Mouse (Mus musculus) embryonic facial prominence, embryonic 11.5 days (tissue): Measurements from ENCODE around the gene 2810408A11Rik. TPM values are rescaled to one million over a fixed set of nuclear protein-coding genes. Genes with fewer than 3 reads are reported as not detected.

Source experiments
- ATAC-seq: fragments of 200-750 bp; cut with Nextera tagmentation; replicated peaks from 2 replicates; pipeline ENCODE4 v1.8.0; 2017; ENCODE audit warnings: low read depth; ENCODE audit not compliant: insufficient number of reproducible peaks, low FRiP score, low TSS enrichment
- DNase-seq: peaks from one replicate; pipeline ENCODE4 v3.0.0-alpha.2; 2015; ENCODE audit warnings: low spot score
- H3K27ac ChIP-seq: fragments of 300-500 bp; sonication (generic); replicated peaks from 2 replicates; pipeline ENCODE4 v1.5.1; 2014; ENCODE audit warnings: mild to moderate bottlenecking, low read depth, low read length, control low read depth
- H3K27me3 ChIP-seq: fragments of 300-500 bp; sonication (generic); 2 replicates; pipeline ENCODE4 v1.6.1; 2014; ENCODE audit warnings: mild to moderate bottlenecking, low read length, moderate library complexity, mixed read lengths; ENCODE audit not compliant: control insufficient read depth, insufficient read depth
- H3K36me3 ChIP-seq: fragments of 300-500 bp; sonication (generic); replicated peaks from 2 replicates; pipeline ENCODE4 v1.6.1; 2014; ENCODE audit warnings: low read depth, mild to moderate bottlenecking, low read length, moderate library complexity, mixed read lengths; ENCODE audit not compliant: control insufficient read depth, insufficient read depth
- H3K4me1 ChIP-seq: fragments of 300-500 bp; sonication (generic); 2 replicates; pipeline ENCODE4 v1.6.1; 2014; ENCODE audit warnings: low read length, mixed read lengths; ENCODE audit not compliant: control insufficient read depth, insufficient read depth
- H3K4me2 ChIP-seq: fragments of 300-500 bp; sonication (generic); 2 replicates; pipeline ENCODE4 v1.6.1; 2014; ENCODE audit warnings: low read depth, mild to moderate bottlenecking, control low read depth, low read length, moderate library complexity
- H3K4me3 ChIP-seq: fragments of 300-500 bp; sonication (generic); 2 replicates; pipeline ENCODE4 v1.5.1; 2014; ENCODE audit warnings: low read depth, low read length, control low read depth
- H3K9ac ChIP-seq: fragments of 300-500 bp; sonication (generic); replicated peaks from 2 replicates; pipeline ENCODE4 v1.6.1; 2014; ENCODE audit warnings: mild to moderate bottlenecking, control low read depth, low read length
- H3K9me3 ChIP-seq: fragments of 300-500 bp; sonication (generic); replicated peaks from 2 replicates; pipeline ENCODE4 v1.6.1; 2016; ENCODE audit warnings: mild to moderate bottlenecking, low read length, inconsistent platforms, mixed read lengths; ENCODE audit not compliant: control insufficient read depth
- WGBS: fragments of 180-500 bp; shearing (Covaris S2); extraction: QIAGEN DNeasy Blood & Tissue Kit; methylation state at CpG from one replicate; pipeline ENCODE4 v1.1.7; 2014; 5-methylcytosine and 5-hydroxymethylcytosine counted together
- polyA plus RNA-seq: library from polyadenylated mRNA; unstranded; fragments of >200 nt; fragmentation: Nextera tagmentation; extraction: Ambion mirVana; gene quantifications from 2 replicates; pipeline ENCODE4 v1.2.1, GENCODE M21; 2014

The 2810408A11Rik gene
- polyA plus RNA-seq, 1 experiment from 2014 or later = 17.6 TPM

GRCm38 (mm10) chr11:69855347-69855746 lies 45.4 kb downstream of the 2810408A11Rik start:
- Histone ChIP-seq H3K9ac (no peak overlapping the region), H3K36me3 (no peaks in the 10 kb centered on the region; the same call in 1 of the 2 replicates), H3K4me3 (no peak overlapping the region; the same call in 1 of the 2 replicates), H3K4me1 (no peaks in the 10 kb centered on the region), H3K27ac (no peak overlapping the region), H3K9me3 (no peaks in the 10 kb centered on the region), H3K27me3 (peaks cover 13% of the 10 kb centered on the region), H3K4me2 (no peak overlapping the region)
- peak; percentile 64 for DNase-seq
- ATAC-seq = peak; percentile 42; the same call in 1 of the 2 replicates
- WGBS = 18% methylated on average over 16 of the region's 16 CpGs

- no peak overlapping the region for H3K4me3 ChIP-seq
- no peaks in the 10 kb centered on the region for H3K4me1 ChIP-seq
- no peak overlapping the region for H3K27ac ChIP-seq
- DNase-seq (no peak), ATAC-seq (no peak)
- H3K9ac ChIP-seq = no peak overlapping the region
- H3K27me3 ChIP-seq = peaks cover 13% of the 10 kb centered on the region
- H3K36me3 ChIP-seq = peaks cover 1% of the 10 kb centered on the region; the same call in 1 of the 2 replicates
- WGBS = 81% methylated on average over 10 of the region's 10 CpGs
- H3K9me3 ChIP-seq = no peaks in the 10 kb centered on the region
- no peak overlapping the region for H3K4me2 ChIP-seq
These were observed 46.1 kb downstream of the 2810408A11Rik start for GRCm38 (mm10) chr11:69854680-69855079.

GRCm38 (mm10) chr11:69853994-69854393 lies 46.8 kb downstream of the 2810408A11Rik start:
- no peaks in the 10 kb centered on the region for H3K9me3 ChIP-seq
- H3K4me3 ChIP-seq = no peak overlapping the region
- no peak overlapping the region for H3K4me2 ChIP-seq
- ATAC-seq (no peak), DNase-seq (no peak)
- no peak overlapping the region for H3K9ac ChIP-seq
- H3K4me1 ChIP-seq = no peaks in the 10 kb centered on the region
- WGBS = 85% methylated on average over 7 of the region's 7 CpGs
- H3K27ac ChIP-seq = no peak overlapping the region
- H3K36me3 ChIP-seq = peaks cover 2% of the 10 kb centered on the region
- H3K27me3 ChIP-seq = peaks cover 11% of the 10 kb centered on the region

- no peak for DNase-seq
- no peak for ATAC-seq
- 74% methylated on average over 8 of the region's 8 CpGs for WGBS
- H3K4me2 ChIP-seq = no peak overlapping the region
- peaks cover 6% of the 10 kb centered on the region for H3K4me1 ChIP-seq
- H3K9ac ChIP-seq = no peak overlapping the region
- H3K27ac ChIP-seq = no peak overlapping the region
- no peaks in the 10 kb centered on the region for H3K27me3 ChIP-seq
- peaks cover 2% of the 10 kb centered on the region for H3K36me3 ChIP-seq
- no peaks in the 10 kb centered on the region for H3K9me3 ChIP-seq
- no peak overlapping the region for H3K4me3 ChIP-seq
These were observed 50.0 kb downstream of the 2810408A11Rik start for GRCm38 (mm10) chr11:69850754-69851153.

- WGBS = 92% methylated on average over 15 of the region's 15 CpGs
- H3K4me1 ChIP-seq = peaks cover 6% of the 10 kb centered on the region
- H3K9ac ChIP-seq = no peak overlapping the region
- H3K27me3 ChIP-seq = no peaks in the 10 kb centered on the region
- no peaks in the 10 kb centered on the region for H3K9me3 ChIP-seq
- H3K36me3 ChIP-seq = peaks cover 2% of the 10 kb centered on the region
- H3K27ac ChIP-seq = no peak overlapping the region
- ATAC-seq (no peak), DNase-seq (no peak)
- no peak overlapping the region for H3K4me2 ChIP-seq
- no peak overlapping the region for H3K4me3 ChIP-seq
These were observed 50.9 kb downstream of the 2810408A11Rik start for GRCm38 (mm10) chr11:69849884-69850283.

GRCm38 (mm10) chr11:69849128-69849527 lies 51.7 kb downstream of the 2810408A11Rik start:
- DNase-seq (no peak), ATAC-seq (no peak)
- no peak overlapping the region for H3K4me3 ChIP-seq
- H3K4me2 ChIP-seq = no peak overlapping the region
- no peak overlapping the region for H3K27ac ChIP-seq
- no peak overlapping the region for H3K9ac ChIP-seq
- H3K36me3 ChIP-seq = peaks cover 2% of the 10 kb centered on the region
- 88% methylated on average over 9 of the region's 9 CpGs for WGBS
- peaks cover 6% of the 10 kb centered on the region for H3K4me1 ChIP-seq
- no peaks in the 10 kb centered on the region for H3K27me3 ChIP-seq
- H3K9me3 ChIP-seq = no peaks in the 10 kb centered on the region

GRCm38 (mm10) chr11:69848021-69848420 lies 52.8 kb downstream of the 2810408A11Rik start:
- Histone ChIP-seq H3K4me3 (no peak overlapping the region), H3K9me3 (no peaks in the 10 kb centered on the region), H3K9ac (no peak overlapping the region), H3K4me1 (peaks cover 6% of the 10 kb centered on the region), H3K36me3 (peaks cover 2% of the 10 kb centered on the region), H3K27ac (no peak overlapping the region), H3K4me2 (no peak overlapping the region; the same call in 1 of the 2 replicates), H3K27me3 (no peaks in the 10 kb centered on the region)
- WGBS = 95% methylated on average over 6 of the region's 6 CpGs
- ATAC-seq (no peak), DNase-seq (no peak)
